In genomic region chr2:168399088-168399709, GRCm38 (mm10) we compare ENCODE assay signal across 25 mouse cellular contexts.
DNase-seq lines count a peak whose midpoint lies in the region; ATAC-seq and TF ChIP-seq lines count a peak whose summit lies in the region.
"Had no signal": no experiment of that assay in that cellular context is flagged by ENCODE, and none has a peak within 500 bp of the region (broad histone marks: within the 10 kb centered on the region; RNA-seq: fewer than 3 reads in every experiment).

No protein-coding gene starts in this region.

- H3K27ac ChIP-seq in hindbrain, embryonic 12.5 days, result peak overlapping the region; percentile 69
- no peak overlapping the region for H3K27ac ChIP-seq in hindbrain, embryonic 10.5 days
- peak overlapping the region; percentile 42 for H3K27ac ChIP-seq in hindbrain, embryonic 16.5 days (ENCODE audit: low read depth, low read length)
- peak overlapping the region; percentile 73 for H3K27ac ChIP-seq in midbrain, embryonic 15.5 days
- H3K27ac ChIP-seq: embryonic facial prominence, embryonic 10.5 days; embryonic facial prominence, embryonic 15.5 days; forebrain, embryonic 15.5 days; heart, embryonic 13.5 days; left cerebral cortex, adult 2 months; limb, embryonic 13.5 days; lung, embryonic 15.5 days had no signal

- H3K9me3 ChIP-seq in hindbrain, embryonic 12.5 days (replicated peaks), result no peaks in the 10 kb centered on the region
- no peaks in the 10 kb centered on the region for H3K9me3 ChIP-seq in hindbrain, embryonic 10.5 days
- no peaks in the 10 kb centered on the region for H3K9me3 ChIP-seq in hindbrain, embryonic 16.5 days (ENCODE audit: control insufficient read depth, low read length)
- no peaks in the 10 kb centered on the region for H3K9me3 ChIP-seq in midbrain, embryonic 15.5 days
- H3K9me3 ChIP-seq: embryonic facial prominence, embryonic 10.5 days; embryonic facial prominence, embryonic 15.5 days; forebrain, embryonic 15.5 days; heart, embryonic 13.5 days; limb, embryonic 13.5 days; lung, embryonic 15.5 days had no signal

- TF ChIP-seq POLR2A in brain, embryonic 14.5 days (IDR thresholded peaks at IDR 0.05; ENCODE audit: borderline replicate concordance, extremely low read depth, insufficient read depth, insufficient read length, poor library complexity, severe bottlenecking), result no peak

- H3K9ac ChIP-seq in hindbrain, embryonic 12.5 days, result no peak overlapping the region
- no peak overlapping the region for H3K9ac ChIP-seq in hindbrain, embryonic 16.5 days (ENCODE audit: low read depth, low read length)
- H3K9ac ChIP-seq in midbrain, embryonic 15.5 days, result no peak overlapping the region
- H3K9ac ChIP-seq: embryonic facial prominence, embryonic 15.5 days; forebrain, embryonic 15.5 days; heart, embryonic 13.5 days; limb, embryonic 13.5 days; lung, embryonic 15.5 days had no signal

- no peak for ATAC-seq in hindbrain, embryonic 12.5 days (ENCODE audit: low FRiP score)
- ATAC-seq in hindbrain, embryonic 16.5 days, result 0 out of 2 replicates have a peak, but pooled peaks have one; percentile 28
- 0 out of 2 replicates have a peak, but pooled peaks have one; percentile 46 for ATAC-seq in midbrain, embryonic 15.5 days (replicated peaks)
- ATAC-seq in erythroblast, adult 5-6 weeks (replicated peaks; ENCODE audit: low FRiP score, poor library complexity, severe bottlenecking), result no peak
- ATAC-seq: forebrain, embryonic 15.5 days; intestine, postnatal 0 days; Patski had no signal

- intact Hi-C loops in heart, postnatal 25 days (cut with DNase I), result no loop called here

- H3K4me1 ChIP-seq in hindbrain, embryonic 12.5 days, result peaks cover 16% of the 10 kb centered on the region
- peaks cover 14% of the 10 kb centered on the region; the same call in 1 of the 2 replicates for H3K4me1 ChIP-seq in hindbrain, embryonic 10.5 days (replicated peaks)
- H3K4me1 ChIP-seq in hindbrain, embryonic 16.5 days (ENCODE audit: control insufficient read depth, insufficient read depth, low read depth, low read length), result peaks cover 17% of the 10 kb centered on the region
- peaks cover 32% of the 10 kb centered on the region for H3K4me1 ChIP-seq in midbrain, embryonic 15.5 days
- H3K4me1 ChIP-seq: embryonic facial prominence, embryonic 15.5 days; heart, embryonic 13.5 days; lung, embryonic 15.5 days had no signal

- no peaks in the 10 kb centered on the region for H3K27me3 ChIP-seq in hindbrain, embryonic 12.5 days
- H3K27me3 ChIP-seq in hindbrain, embryonic 10.5 days (ENCODE audit: insufficient read depth, poor library complexity, severe bottlenecking), result no peaks in the 10 kb centered on the region
- H3K27me3 ChIP-seq in hindbrain, embryonic 16.5 days (replicated peaks; ENCODE audit: control insufficient read depth, insufficient read depth, low read length), result no peaks in the 10 kb centered on the region
- H3K27me3 ChIP-seq in midbrain, embryonic 15.5 days (replicated peaks), result no peaks in the 10 kb centered on the region
- H3K27me3 ChIP-seq: embryonic facial prominence, embryonic 15.5 days; forebrain, embryonic 15.5 days; limb, embryonic 13.5 days; lung, embryonic 15.5 days; Patski had no signal

- no peaks in the 10 kb centered on the region for H3K36me3 ChIP-seq in hindbrain, embryonic 12.5 days
- H3K36me3 ChIP-seq in hindbrain, embryonic 10.5 days, result no peaks in the 10 kb centered on the region
- H3K36me3 ChIP-seq in hindbrain, embryonic 16.5 days (ENCODE audit: control insufficient read depth, insufficient read depth, low read length), result no peaks in the 10 kb centered on the region
- no peaks in the 10 kb centered on the region for H3K36me3 ChIP-seq in midbrain, embryonic 15.5 days (replicated peaks)
- H3K36me3 ChIP-seq: embryonic facial prominence, embryonic 10.5 days; embryonic facial prominence, embryonic 15.5 days; forebrain, embryonic 15.5 days; heart, embryonic 13.5 days; limb, embryonic 13.5 days; lung, embryonic 15.5 days had no signal

- 67% methylated on average over 14 of the region's 14 CpGs for WGBS in hindbrain, embryonic 12.5 days
- WGBS in hindbrain, embryonic 10.5 days, result 80% methylated on average over 14 of the region's 14 CpGs
- 37% methylated on average over 14 of the region's 14 CpGs for WGBS in hindbrain, embryonic 16.5 days
- 22% methylated on average over 14 of the region's 14 CpGs for WGBS in midbrain, embryonic 15.5 days

- TF ChIP-seq CTCF in brain, embryonic 14.5 days (IDR thresholded peaks at IDR 0.05; ENCODE audit: borderline replicate concordance, extremely low read depth, insufficient read depth, insufficient read length), result no peak

- H3K4me3 ChIP-seq in hindbrain, embryonic 12.5 days, result no peak overlapping the region
- H3K4me3 ChIP-seq in hindbrain, embryonic 10.5 days, result no peak overlapping the region
- H3K4me3 ChIP-seq in hindbrain, embryonic 16.5 days (ENCODE audit: low read length), result no peak overlapping the region
- no peak overlapping the region for H3K4me3 ChIP-seq in midbrain, embryonic 15.5 days
- H3K4me3 ChIP-seq: embryonic facial prominence, embryonic 10.5 days; embryonic facial prominence, embryonic 15.5 days; forebrain, embryonic 15.5 days; heart, embryonic 13.5 days; left cerebral cortex, adult 2 months; limb, embryonic 13.5 days; lung, embryonic 15.5 days had no signal

- H3K4me2 ChIP-seq in hindbrain, embryonic 12.5 days (replicated peaks), result 0 out of 2 replicates have a peak overlapping the region, but pooled peaks have one; percentile 3
- H3K4me2 ChIP-seq in hindbrain, embryonic 16.5 days (ENCODE audit: low read length), result no peak overlapping the region
- peak overlapping the region; percentile 19; the same call in 1 of the 2 replicates for H3K4me2 ChIP-seq in midbrain, embryonic 15.5 days
- H3K4me2 ChIP-seq: embryonic facial prominence, embryonic 15.5 days; forebrain, embryonic 15.5 days; heart, embryonic 13.5 days; limb, embryonic 13.5 days; liver, embryonic 11.5 days; lung, embryonic 15.5 days had no signal

- no peak for DNase-seq in hindbrain, embryonic 10.5 days (ENCODE audit: low spot score)
- DNase-seq in brain, embryonic 14.5 days (ENCODE audit: low read depth), result peak; percentile 78
- no peak for DNase-seq in adrenal gland, postnatal 36 days
- no peak for DNase-seq in heart, postnatal 25 days (ENCODE audit: low spot score)
- DNase-seq: adrenal gland, postnatal 25 days; cerebellum, adult 2 months; cerebellum, postnatal 14 days; heart, postnatal 10 days; kidney, postnatal 14 days; thymus, adult 2 months; thymus, postnatal 36 days had no signal

Comparison
In these comparisons a context has a peak if more than half of its experiments do, and no peak if none do; other contexts are left out.
1. ATAC-seq: peak in hindbrain, embryonic 16.5 days (single experiment) and midbrain, embryonic 15.5 days (single experiment); none in hindbrain, embryonic 12.5 days (single experiment) and erythroblast, adult 5-6 weeks (single experiment).